Mouse (Mus musculus) heart, embryonic 16.5 days (tissue): Measurements from ENCODE around the gene Shkbp1. TPM values are rescaled to one million over a fixed set of nuclear protein-coding genes. Genes with fewer than 3 reads are reported as not detected.

ENCODE experiments used
- ATAC-seq: fragments of 200-750 bp; cut with Nextera tagmentation; replicated peaks from 2 replicates; pipeline ENCODE4 v1.8.0; 2017; ENCODE audit warnings: moderate number of reproducible peaks; ENCODE audit not compliant: insufficient read depth, low FRiP score; ENCODE audit errors: extremely low read depth
- H3K27ac ChIP-seq: fragments of 300-500 bp; sonication (generic); 2 replicates; pipeline ENCODE4 v1.5.1; 2014; ENCODE audit warnings: mild to moderate bottlenecking, low read length, control low read depth, moderate library complexity
- H3K27me3 ChIP-seq: fragments of 300-500 bp; sonication (generic); 2 replicates; pipeline ENCODE4 v1.6.1; 2014; ENCODE audit warnings: low read length, mixed read lengths; ENCODE audit not compliant: control insufficient read depth, insufficient read depth
- H3K36me3 ChIP-seq: fragments of 300-500 bp; sonication (generic); 2 replicates; pipeline ENCODE4 v1.6.1; 2014; ENCODE audit not compliant: control insufficient read depth, insufficient read depth
- H3K4me1 ChIP-seq: fragments of 300-500 bp; sonication (generic); 2 replicates; pipeline ENCODE4 v1.6.1; 2014; ENCODE audit warnings: low read length, mixed read lengths; ENCODE audit not compliant: control insufficient read depth, insufficient read depth
- H3K4me2 ChIP-seq: fragments of 300-500 bp; sonication (generic); 2 replicates; pipeline ENCODE4 v1.6.1; 2014; ENCODE audit warnings: low read depth, mild to moderate bottlenecking, control low read depth, low read length
- H3K4me3 ChIP-seq: fragments of 300-500 bp; sonication (generic); 2 replicates; pipeline ENCODE4 v1.5.1; 2014; ENCODE audit warnings: mild to moderate bottlenecking, control low read depth, low read length
- H3K9ac ChIP-seq: fragments of 300-500 bp; sonication (generic); 2 replicates; pipeline ENCODE4 v1.6.1; 2014; ENCODE audit warnings: low read length, control low read depth
- H3K9me3 ChIP-seq: fragments of 300-500 bp; sonication (generic); replicated peaks from 2 replicates; pipeline ENCODE4 v1.6.1; 2016; ENCODE audit warnings: low read length; ENCODE audit not compliant: control insufficient read depth
- WGBS: fragments of 180-500 bp; shearing (Covaris S2); extraction: QIAGEN DNeasy Blood & Tissue Kit; methylation state at CpG from one replicate; pipeline ENCODE4 v1.1.7; 2014; 5-methylcytosine and 5-hydroxymethylcytosine counted together
- polyA plus RNA-seq: library from polyadenylated mRNA; unstranded; fragments of >200 nt; fragmentation: Nextera tagmentation; extraction: Ambion mirVana; gene quantifications from 2 replicates; pipeline ENCODE4 v1.2.1, GENCODE M21; 2015

Gene Shkbp1
- polyA plus RNA-seq, 1 experiment from 2014 or later = 22.3 TPM

GRCm38 (mm10) chr7:27389213-27389612, 33.4 kb upstream of the Shkbp1 start:
- Histone ChIP-seq H3K9ac (no peak overlapping the region), H3K36me3 (no peaks in the 10 kb centered on the region), H3K4me2 (no peak overlapping the region), H3K27me3 (peaks cover 33% of the 10 kb centered on the region), H3K27ac (no peak overlapping the region), H3K4me1 (no peaks in the 10 kb centered on the region), H3K4me3 (no peak overlapping the region), H3K9me3 (no peaks in the 10 kb centered on the region)
- 65% methylated on average over 6 of the region's 6 CpGs for WGBS
- ATAC-seq = no peak

DNA sequence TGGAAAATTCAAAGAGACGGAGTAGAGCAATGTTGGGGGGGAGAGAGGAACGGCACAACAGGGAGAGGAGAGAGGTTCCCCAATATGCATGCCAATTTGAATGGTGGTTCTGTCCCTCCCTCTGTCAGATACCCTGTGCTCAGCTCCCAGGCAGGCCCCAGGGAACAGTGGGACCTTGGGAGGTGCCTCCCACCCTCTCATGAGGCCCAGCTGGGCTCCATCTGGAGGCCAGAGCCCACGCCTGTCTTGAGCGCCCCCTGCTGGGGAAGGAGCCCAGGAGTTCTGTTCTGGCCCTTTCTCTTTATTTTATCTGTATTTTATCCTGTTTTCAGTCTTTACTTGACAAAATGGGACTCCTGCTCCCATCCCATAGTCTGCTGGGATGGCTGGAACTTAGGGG, 28.9 kb upstream of the Shkbp1 start:
- Histone ChIP-seq H3K36me3 (no peaks in the 10 kb centered on the region), H3K27ac (no peak overlapping the region), H3K9me3 (no peaks in the 10 kb centered on the region), H3K4me1 (no peaks in the 10 kb centered on the region), H3K4me3 (no peak overlapping the region), H3K9ac (no peak overlapping the region), H3K27me3 (0 out of 2 replicates have a peak, but pooled peaks cover 2% of the 10 kb centered on the region), H3K4me2 (no peak overlapping the region)
- no peak; the same call in 1 of the 2 replicates for ATAC-seq
- WGBS = 39% methylated on average over 4 of the region's 4 CpGs

GRCm38 (mm10) chr7:27384134-27384533, 28.3 kb upstream of the Shkbp1 start:
- no peaks in the 10 kb centered on the region for H3K36me3 ChIP-seq
- H3K9ac ChIP-seq = no peak overlapping the region
- H3K27me3 ChIP-seq = 0 out of 2 replicates have a peak, but pooled peaks cover 2% of the 10 kb centered on the region
- H3K4me1 ChIP-seq = no peaks in the 10 kb centered on the region
- H3K4me2 ChIP-seq = no peak overlapping the region
- ATAC-seq = no peak
- no peak overlapping the region for H3K4me3 ChIP-seq
- no peaks in the 10 kb centered on the region for H3K9me3 ChIP-seq
- 75% methylated on average over 5 of the region's 5 CpGs for whole genome bisulfite sequencing
- no peak overlapping the region for H3K27ac ChIP-seq

GRCm38 (mm10) chr7:27383233-27383632, 27.4 kb upstream of the Shkbp1 start:
- Histone ChIP-seq H3K4me1 (no peaks in the 10 kb centered on the region), H3K9me3 (no peaks in the 10 kb centered on the region), H3K27ac (no peak overlapping the region), H3K36me3 (no peaks in the 10 kb centered on the region), H3K27me3 (0 out of 2 replicates have a peak, but pooled peaks cover 7% of the 10 kb centered on the region), H3K9ac (no peak overlapping the region), H3K4me3 (no peak overlapping the region), H3K4me2 (no peak overlapping the region)
- no peak for ATAC-seq
- WGBS = 71% methylated on average over 1 of the region's 1 CpGs

DNA sequence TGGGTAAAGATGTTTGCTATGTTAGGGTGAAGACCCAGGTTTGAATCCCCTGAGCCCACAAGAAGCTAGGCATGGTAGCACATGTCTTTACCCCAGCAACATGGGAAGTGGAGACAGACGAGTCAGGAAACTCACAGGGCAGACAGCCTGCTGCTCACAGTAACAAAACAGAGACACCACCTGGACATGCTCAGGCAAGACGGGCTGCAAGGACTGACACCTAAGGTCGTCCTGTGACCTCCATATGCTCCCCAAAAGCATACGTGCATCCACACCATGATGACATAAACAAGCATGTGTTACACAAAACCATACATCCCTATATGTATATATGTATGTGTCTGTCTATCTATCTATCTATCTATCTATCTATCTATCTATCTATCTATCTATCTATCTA, 25.7 kb upstream of the Shkbp1 start:
- Histone ChIP-seq H3K4me2 (no peak overlapping the region), H3K36me3 (no peaks in the 10 kb centered on the region), H3K4me3 (no peak overlapping the region), H3K9me3 (no peaks in the 10 kb centered on the region), H3K9ac (no peak overlapping the region), H3K4me1 (no peaks in the 10 kb centered on the region), H3K27me3 (peaks cover 12% of the 10 kb centered on the region), H3K27ac (no peak overlapping the region)
- WGBS = 41% methylated on average over 4 of the region's 4 CpGs
- no peak for ATAC-seq

DNA sequence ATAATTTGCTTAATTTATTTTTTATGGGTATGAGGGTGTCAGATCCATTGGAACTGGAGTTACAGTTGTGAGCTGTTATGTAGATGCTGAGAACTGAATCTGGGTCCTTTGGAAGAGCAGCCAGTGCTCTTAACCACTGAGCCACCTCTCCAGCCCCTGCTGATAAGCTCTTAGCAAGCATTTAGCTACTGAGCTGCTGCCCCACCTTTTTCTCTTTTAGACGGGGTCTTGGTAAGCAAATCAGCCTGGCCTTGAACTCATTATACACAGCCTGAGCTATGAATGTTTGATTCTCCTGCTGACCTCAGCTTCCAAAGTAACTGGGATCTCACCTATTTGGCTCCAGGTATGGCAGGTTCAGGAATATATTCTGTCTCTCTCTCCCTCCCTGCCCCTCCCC, 25.2 kb upstream of the Shkbp1 start:
- Histone ChIP-seq H3K9me3 (no peaks in the 10 kb centered on the region), H3K27me3 (peaks cover 17% of the 10 kb centered on the region), H3K27ac (no peak overlapping the region), H3K36me3 (no peaks in the 10 kb centered on the region), H3K4me2 (no peak overlapping the region), H3K9ac (no peak overlapping the region), H3K4me1 (no peaks in the 10 kb centered on the region), H3K4me3 (no peak overlapping the region)
- WGBS = 21% methylated on average over 1 of the region's 1 CpGs
- no peak for ATAC-seq

DNA sequence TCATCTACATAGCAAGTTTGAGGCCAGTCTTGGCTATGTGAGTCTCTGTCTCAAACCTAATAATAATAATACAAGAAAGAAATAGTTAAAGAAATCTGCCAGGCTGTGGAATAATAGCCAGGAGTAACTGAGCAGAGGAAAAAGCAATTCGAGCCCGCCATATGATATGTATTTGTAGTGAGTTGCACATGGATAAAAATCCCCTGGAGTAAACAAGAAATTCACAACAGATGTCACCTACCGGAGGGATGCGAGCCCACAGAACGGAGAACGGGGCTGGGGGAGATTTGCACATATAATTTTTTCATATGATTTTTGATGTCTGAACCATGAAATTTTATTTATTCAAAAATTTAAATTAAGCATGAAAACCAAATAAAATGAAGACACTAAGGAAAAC, 24.0 kb upstream of the Shkbp1 start:
- WGBS = 84% methylated on average over 6 of the region's 6 CpGs
- Histone ChIP-seq H3K4me3 (no peak overlapping the region), H3K9ac (no peak overlapping the region), H3K4me2 (no peak overlapping the region), H3K4me1 (no peaks in the 10 kb centered on the region), H3K9me3 (no peaks in the 10 kb centered on the region), H3K27ac (no peak overlapping the region), H3K27me3 (peaks cover 23% of the 10 kb centered on the region), H3K36me3 (no peaks in the 10 kb centered on the region)
- ATAC-seq = no peak

DNA sequence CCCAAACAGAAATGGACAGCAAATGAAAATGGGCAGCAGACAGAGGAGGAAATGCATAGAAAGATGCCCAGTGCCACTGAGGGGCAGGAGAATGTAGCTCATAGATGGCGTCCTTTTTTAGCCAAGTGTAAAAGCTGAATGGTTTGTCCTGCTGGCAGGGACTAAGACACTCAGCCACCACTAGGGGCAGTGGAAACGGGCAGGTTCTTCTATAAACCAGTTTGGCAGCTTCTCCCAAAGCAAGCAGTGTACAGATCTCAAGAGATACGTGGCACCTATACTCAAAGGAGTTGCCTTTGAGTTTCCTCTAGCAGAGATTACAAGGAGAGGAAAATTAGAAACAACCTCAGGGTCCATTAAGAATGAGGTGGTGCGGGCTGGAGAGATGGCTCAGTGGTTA, 22.6 kb upstream of the Shkbp1 start:
- no peak for ATAC-seq
- no peaks in the 10 kb centered on the region for H3K9me3 ChIP-seq
- H3K36me3 ChIP-seq = no peaks in the 10 kb centered on the region
- H3K4me2 ChIP-seq = no peak overlapping the region
- 22% methylated on average over 4 of the region's 4 CpGs for WGBS
- H3K4me1 ChIP-seq = no peaks in the 10 kb centered on the region
- H3K27ac ChIP-seq = no peak overlapping the region
- H3K4me3 ChIP-seq = no peak overlapping the region
- no peak overlapping the region for H3K9ac ChIP-seq
- H3K27me3 ChIP-seq = peaks cover 35% of the 10 kb centered on the region

DNA sequence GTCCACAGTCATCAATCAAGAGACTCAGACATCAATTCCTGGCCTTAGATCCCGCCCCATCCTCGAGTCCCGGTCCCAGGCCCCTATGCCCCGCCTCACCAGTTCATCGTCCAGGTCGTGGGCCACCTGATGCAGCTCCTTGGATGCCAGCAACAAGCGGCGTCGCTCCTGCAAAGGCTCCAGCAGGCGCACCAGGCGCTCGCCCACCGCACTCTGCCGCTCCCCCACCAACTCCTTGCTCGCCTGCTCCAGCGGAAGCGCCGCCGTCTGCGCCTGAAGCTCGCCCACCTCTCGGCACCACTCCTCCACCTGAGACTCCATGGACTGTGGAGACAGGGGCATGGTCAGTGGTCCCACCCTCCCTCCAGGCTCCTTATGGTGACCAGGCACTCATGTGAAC, 19.5 kb upstream of the Shkbp1 start:
- H3K4me2 ChIP-seq = no peak overlapping the region

More for the DNA sequence above, 19.5 kb upstream of the Shkbp1 start:
- no peak for ATAC-seq
- H3K36me3 ChIP-seq = no peaks in the 10 kb centered on the region
- peaks cover 65% of the 10 kb centered on the region for H3K27me3 ChIP-seq
- no peak overlapping the region for H3K9ac ChIP-seq
- H3K4me3 ChIP-seq = no peak overlapping the region
- no peak overlapping the region for H3K27ac ChIP-seq
- peaks cover under 1% of the 10 kb centered on the region for H3K9me3 ChIP-seq
- under 1% methylated on average over 22 of the region's 22 CpGs for WGBS
- 0 out of 2 replicates have a peak, but pooled peaks cover 3% of the 10 kb centered on the region for H3K4me1 ChIP-seq
